Mouse (Mus musculus): Measurements from ENCODE around the gene Arhgap42.

Arhgap42 gene

GRCm38 (mm10) chr9:9238438-9239391 is at the start of gene Arhgap42:
Gene Arhgap42 (minus strand): TSS chr9:9239101.
- peak; percentile 35 to 47 for DNase-seq

- no peak for DNase-seq
These were observed 49.2 kb upstream of the Arhgap42 start for GRCm38 (mm10) chr9:9288140-9288539.

- DNase-seq: no peak
These were observed 30.4 kb upstream of the Arhgap42 start for GRCm38 (mm10) chr9:9269305-9269704.

GRCm38 (mm10) chr9:9267606-9268601 is 29.0 kb upstream of the Arhgap42 start:
- no peak for DNase-seq

GRCm38 (mm10) chr9:9263543-9263942 is 24.6 kb upstream of the Arhgap42 start:
- DNase-seq: no peak

- DNase-seq: no peak
These were observed 23.6 kb upstream of the Arhgap42 start for GRCm38 (mm10) chr9:9262479-9262878.

- DNase-seq: no peak
These were observed 15.9 kb upstream of the Arhgap42 start for GRCm38 (mm10) chr9:9254764-9255163.

- DNase-seq: no peak
These were observed 9.6 kb upstream of the Arhgap42 start for GRCm38 (mm10) chr9:9248529-9248928.

- no peak for DNase-seq
These were observed 7.1 kb upstream of the Arhgap42 start for GRCm38 (mm10) chr9:9245994-9246393.

- no peak for DNase-seq
These were observed 4.9 kb upstream of the Arhgap42 start for GRCm38 (mm10) chr9:9243834-9244233.

- no peak for DNase-seq
These were observed 2.4 kb upstream of the Arhgap42 start for GRCm38 (mm10) chr9:9241202-9241795.

- DNase-seq: no peak
These were observed 1.4 kb downstream of the Arhgap42 start for GRCm38 (mm10) chr9:9237511-9237910.

- DNase-seq: no peak
These were observed 9.2 kb downstream of the Arhgap42 start for GRCm38 (mm10) chr9:9229662-9230061.

- DNase-seq: no peak
These were observed 14.1 kb downstream of the Arhgap42 start for GRCm38 (mm10) chr9:9224837-9225236.

GRCm38 (mm10) chr9:9223384-9223783 is 15.5 kb downstream of the Arhgap42 start:
- no peak for DNase-seq

- no peak for DNase-seq
These were observed 16.9 kb downstream of the Arhgap42 start for GRCm38 (mm10) chr9:9221950-9222486.

GRCm38 (mm10) chr9:9221185-9221584 is 17.7 kb downstream of the Arhgap42 start:
- no peak for DNase-seq

- DNase-seq: no peak
These were observed 20.6 kb downstream of the Arhgap42 start for GRCm38 (mm10) chr9:9218301-9218700.

GRCm38 (mm10) chr9:9214849-9215248 is 24.1 kb downstream of the Arhgap42 start:
- no peak for DNase-seq

- no peak for DNase-seq
These were observed 24.6 kb downstream of the Arhgap42 start for GRCm38 (mm10) chr9:9214296-9214695.

- no peak for DNase-seq
These were observed 27.4 kb downstream of the Arhgap42 start for GRCm38 (mm10) chr9:9211411-9212087.

- DNase-seq: no peak
These were observed 28.4 kb downstream of the Arhgap42 start for GRCm38 (mm10) chr9:9210464-9210863.
